Mouse (Mus musculus): ENCODE measurements around the gene Zkscan14. TPM values are rescaled to one million over a fixed set of nuclear protein-coding genes. Genes with fewer than 3 reads are reported as not detected.
A peak's percentile ranks its signal among the peaks of the same experiment; 100 is the strongest.
"Not testable (repeated sequence)": the region's sequence is repeated elsewhere in the genome, so short reads cannot be mapped to it uniquely, and the experiment has no call there.

Zkscan14 gene
- polyA plus RNA-seq, 1 experiment from 2014 or later: 13.9 TPM

GRCm38 (mm10) chr5:145208391-145208790, 6.7 kb upstream of the Zkscan14 start:
- H3K27ac ChIP-seq (replicated peaks; ENCODE audit: low read depth, low read length); H3K27me3 ChIP-seq (ENCODE audit: control insufficient read depth, insufficient read depth, low read length); H3K9ac ChIP-seq (replicated peaks; ENCODE audit: low read length); H3K4me3 ChIP-seq (replicated peaks; ENCODE audit: low read depth, low read length); H3K4me1 ChIP-seq (ENCODE audit: control insufficient read depth, insufficient read depth, low read length); H3K4me2 ChIP-seq (ENCODE audit: low read length); ATAC-seq (ENCODE audit: low FRiP score, low TSS enrichment); H3K9me3 ChIP-seq (ENCODE audit: control insufficient read depth, low read length); DNase-seq: not testable (repeated sequence)
- WGBS: 50% methylated on average over 11 of the region's 11 CpGs
- peaks cover 22% of the 10 kb centered on the region for H3K36me3 ChIP-seq (ENCODE audit: control insufficient read depth, insufficient read depth, low read length)

GRCm38 (mm10) chr5:145207954-145208353, 6.3 kb upstream of the Zkscan14 start:
- peaks cover 19% of the 10 kb centered on the region for H3K36me3 ChIP-seq (ENCODE audit: control insufficient read depth, insufficient read depth, low read length)
- no peak overlapping the region for H3K9ac ChIP-seq (replicated peaks; ENCODE audit: low read length)
- ATAC-seq (ENCODE audit: low FRiP score, low TSS enrichment) (no peak), DNase-seq (no peak)
- H3K4me1 ChIP-seq (ENCODE audit: control insufficient read depth, insufficient read depth, low read length): peaks cover 9% of the 10 kb centered on the region
- no peaks in the 10 kb centered on the region for H3K27me3 ChIP-seq (ENCODE audit: control insufficient read depth, insufficient read depth, low read length)
- H3K9me3 ChIP-seq (ENCODE audit: control insufficient read depth, low read length): no peaks in the 10 kb centered on the region
- no peak overlapping the region for H3K4me2 ChIP-seq (ENCODE audit: low read length)
- WGBS: 88% methylated on average over 6 of the region's 6 CpGs
- no peak overlapping the region for H3K4me3 ChIP-seq (replicated peaks; ENCODE audit: low read depth, low read length)
- H3K27ac ChIP-seq (replicated peaks; ENCODE audit: low read depth, low read length): no peak overlapping the region

GRCm38 (mm10) chr5:145207385-145207784, 5.7 kb upstream of the Zkscan14 start:
- H3K4me3 ChIP-seq (replicated peaks; ENCODE audit: low read depth, low read length): no peak overlapping the region
- peaks cover 9% of the 10 kb centered on the region for H3K4me1 ChIP-seq (ENCODE audit: control insufficient read depth, insufficient read depth, low read length)
- DNase-seq (no peak), ATAC-seq (ENCODE audit: low FRiP score, low TSS enrichment) (no peak)
- WGBS: 97% methylated on average over 6 of the region's 6 CpGs
- no peak overlapping the region for H3K9ac ChIP-seq (replicated peaks; ENCODE audit: low read length)
- no peaks in the 10 kb centered on the region for H3K9me3 ChIP-seq (ENCODE audit: control insufficient read depth, low read length)
- no peak overlapping the region for H3K27ac ChIP-seq (replicated peaks; ENCODE audit: low read depth, low read length)
- peaks cover 14% of the 10 kb centered on the region for H3K36me3 ChIP-seq (ENCODE audit: control insufficient read depth, insufficient read depth, low read length)
- no peaks in the 10 kb centered on the region for H3K27me3 ChIP-seq (ENCODE audit: control insufficient read depth, insufficient read depth, low read length)
- no peak overlapping the region for H3K4me2 ChIP-seq (ENCODE audit: low read length)

- H3K27me3 ChIP-seq (ENCODE audit: control insufficient read depth, insufficient read depth, low read length): no peaks in the 10 kb centered on the region
- no peak overlapping the region for H3K9ac ChIP-seq (replicated peaks; ENCODE audit: low read length)
- H3K9me3 ChIP-seq (ENCODE audit: control insufficient read depth, low read length): no peaks in the 10 kb centered on the region
- DNase-seq (no peak), ATAC-seq (ENCODE audit: low FRiP score, low TSS enrichment) (no peak)
- H3K36me3 ChIP-seq (ENCODE audit: control insufficient read depth, insufficient read depth, low read length): 0 out of 2 replicates have a peak, but pooled peaks cover under 1% of the 10 kb centered on the region
- peak overlapping the region; percentile 57 for H3K4me3 ChIP-seq (replicated peaks; ENCODE audit: low read depth, low read length)
- no peak overlapping the region for H3K27ac ChIP-seq (replicated peaks; ENCODE audit: low read depth, low read length)
- H3K4me1 ChIP-seq (ENCODE audit: control insufficient read depth, insufficient read depth, low read length): peaks cover 18% of the 10 kb centered on the region
- H3K4me2 ChIP-seq (ENCODE audit: low read length): peak overlapping the region; percentile 73
- 24% methylated on average over 9 of the region's 9 CpGs for WGBS
Observed at GRCm38 (mm10) chr5:145205041-145205440, 3.4 kb upstream of the Zkscan14 start.

GRCm38 (mm10) chr5:145203936-145204691, 2.4 kb upstream of the Zkscan14 start, which contains the start of gene Zkscan5:
Zkscan5 (plus strand) TSS chr5:145204562.
- ATAC-seq (ENCODE audit: low FRiP score, low TSS enrichment): peak; percentile 96
- Histone ChIP-seq H3K27ac (replicated peaks; ENCODE audit: low read depth, low read length) (peak within 1 kb of the TSS; percentile 88), H3K27me3 (ENCODE audit: control insufficient read depth, insufficient read depth, low read length) (no peaks in the 10 kb centered on the region), H3K4me2 (ENCODE audit: low read length) (peak within 1 kb of the TSS; percentile 73), H3K9me3 (ENCODE audit: control insufficient read depth, low read length) (no peaks in the 10 kb centered on the region), H3K9ac (replicated peaks; ENCODE audit: low read length) (peak within 1 kb of the TSS; percentile 46; the same call in 1 of the 2 replicates), H3K36me3 (ENCODE audit: control insufficient read depth, insufficient read depth, low read length) (no peaks in the 10 kb centered on the region), H3K4me1 (ENCODE audit: control insufficient read depth, insufficient read depth, low read length) (peaks cover 18% of the 10 kb centered on the region), H3K4me3 (replicated peaks; ENCODE audit: low read depth, low read length) (peak within 1 kb of the TSS; percentile 57)
- WGBS: under 1% methylated on average over 22 of the region's 22 CpGs
- peak; percentile 98 for DNase-seq

GRCm38 (mm10) chr5:145202446-145202845, 778 bp upstream of the Zkscan14 start:
- DNase-seq (no peak), ATAC-seq (ENCODE audit: low FRiP score, low TSS enrichment) (no peak)
- Histone ChIP-seq H3K4me3 (replicated peaks; ENCODE audit: low read depth, low read length) (no peak overlapping the region), H3K27me3 (ENCODE audit: control insufficient read depth, insufficient read depth, low read length) (no peaks in the 10 kb centered on the region), H3K27ac (replicated peaks; ENCODE audit: low read depth, low read length) (no peak overlapping the region), H3K4me2 (ENCODE audit: low read length) (no peak overlapping the region), H3K9ac (replicated peaks; ENCODE audit: low read length) (no peak overlapping the region), H3K9me3 (ENCODE audit: control insufficient read depth, low read length) (no peaks in the 10 kb centered on the region), H3K36me3 (ENCODE audit: control insufficient read depth, insufficient read depth, low read length) (peaks cover 8% of the 10 kb centered on the region; the same call in 1 of the 2 replicates), H3K4me1 (ENCODE audit: control insufficient read depth, insufficient read depth, low read length) (peaks cover 18% of the 10 kb centered on the region)
- 46% methylated on average over 3 of the region's 3 CpGs for WGBS

GRCm38 (mm10) chr5:145200387-145200786, 1.3 kb downstream of the Zkscan14 start:
- ATAC-seq (ENCODE audit: low FRiP score, low TSS enrichment) (no peak), DNase-seq (no peak)
- Histone ChIP-seq H3K9me3 (ENCODE audit: control insufficient read depth, low read length) (no peaks in the 10 kb centered on the region), H3K27ac (replicated peaks; ENCODE audit: low read depth, low read length) (no peak overlapping the region), H3K27me3 (ENCODE audit: control insufficient read depth, insufficient read depth, low read length) (no peaks in the 10 kb centered on the region), H3K4me2 (ENCODE audit: low read length) (peak overlapping the region; percentile 97), H3K4me1 (ENCODE audit: control insufficient read depth, insufficient read depth, low read length) (peaks cover 15% of the 10 kb centered on the region), H3K36me3 (ENCODE audit: control insufficient read depth, insufficient read depth, low read length) (peaks cover 16% of the 10 kb centered on the region), H3K4me3 (replicated peaks; ENCODE audit: low read depth, low read length) (peak overlapping the region; percentile 82; the same call in 1 of the 2 replicates), H3K9ac (replicated peaks; ENCODE audit: low read length) (no peak overlapping the region)
- 79% methylated on average over 7 of the region's 7 CpGs for WGBS

GRCm38 (mm10) chr5:145191962-145192361, 9.7 kb downstream of the Zkscan14 start, which contains the start of gene Atp5j2:
Atp5j2 (minus strand) TSS chr5:145192062.
- no peak for ATAC-seq (ENCODE audit: low FRiP score, low TSS enrichment)
- H3K9me3 ChIP-seq (ENCODE audit: control insufficient read depth, low read length): no peaks in the 10 kb centered on the region
- 86% methylated on average over 2 of the region's 2 CpGs for WGBS

More at GRCm38 (mm10) chr5:145191962-145192361, 9.7 kb downstream of the Zkscan14 start, which contains the start of gene Atp5j2:
- H3K9ac ChIP-seq (replicated peaks; ENCODE audit: low read length): peak within 1 kb of the TSS; percentile 82
- peak within 1 kb of the TSS; percentile 85 for H3K27ac ChIP-seq (replicated peaks; ENCODE audit: low read depth, low read length)
- no peaks in the 10 kb centered on the region for H3K27me3 ChIP-seq (ENCODE audit: control insufficient read depth, insufficient read depth, low read length)
- peak within 1 kb of the TSS; percentile 88 for H3K4me2 ChIP-seq (ENCODE audit: low read length)
- H3K36me3 ChIP-seq (ENCODE audit: control insufficient read depth, insufficient read depth, low read length): peaks cover 31% of the 10 kb centered on the region
- peaks cover 15% of the 10 kb centered on the region for H3K4me1 ChIP-seq (ENCODE audit: control insufficient read depth, insufficient read depth, low read length)
- peak within 1 kb of the TSS; percentile 88 for H3K4me3 ChIP-seq (replicated peaks; ENCODE audit: low read depth, low read length)
- DNase-seq: no peak

Data from midbrain, embryonic 14.5 days (tissue).